Mouse (Mus musculus): ENCODE measurements around the gene Whamm. TPM values are rescaled to one million over a fixed set of nuclear protein-coding genes. Genes with fewer than 3 reads are reported as not detected.

The Whamm gene
- total RNA-seq, 2 experiments from 2014 or later = 14.1 to 16.9 TPM

- no peak for ATAC-seq (ENCODE audit: poor library complexity, severe bottlenecking)
Measured at GRCm38 (mm10) chr7:81593387-81593786, 22.3 kb downstream of the Whamm start.

- ATAC-seq (ENCODE audit: poor library complexity, severe bottlenecking) = no peak
Measured at GRCm38 (mm10) chr7:81595056-81595455, 24.0 kb downstream of the Whamm start.

- no peak for ATAC-seq (ENCODE audit: poor library complexity, severe bottlenecking)
Measured at GRCm38 (mm10) chr7:81596086-81596485, 25.0 kb downstream of the Whamm start.

GRCm38 (mm10) chr7:81597660-81598059, 26.6 kb downstream of the Whamm start:
- no peak for ATAC-seq (ENCODE audit: poor library complexity, severe bottlenecking)

- no peak for ATAC-seq (ENCODE audit: poor library complexity, severe bottlenecking)
Measured at GRCm38 (mm10) chr7:81599379-81600280, 28.6 kb downstream of the Whamm start.

GRCm38 (mm10) chr7:81604991-81605390, 33.9 kb downstream of the Whamm start:
- no peak for ATAC-seq (ENCODE audit: poor library complexity, severe bottlenecking)

- no peak for ATAC-seq (ENCODE audit: poor library complexity, severe bottlenecking)
Measured at GRCm38 (mm10) chr7:81605489-81605888, 34.4 kb downstream of the Whamm start.

- no peak for ATAC-seq (ENCODE audit: poor library complexity, severe bottlenecking)
Measured at GRCm38 (mm10) chr7:81606452-81606851, 35.4 kb downstream of the Whamm start.

GRCm38 (mm10) chr7:81610125-81610524, 39.1 kb downstream of the Whamm start:
- ATAC-seq (ENCODE audit: poor library complexity, severe bottlenecking) = no peak

GRCm38 (mm10) chr7:81612856-81613635, 42.0 kb downstream of the Whamm start:
- ATAC-seq (ENCODE audit: poor library complexity, severe bottlenecking) = no peak

GRCm38 (mm10) chr7:81615031-81615430, 44.0 kb downstream of the Whamm start:
- no peak for ATAC-seq (ENCODE audit: poor library complexity, severe bottlenecking)

GRCm38 (mm10) chr7:81622793-81623192, 51.7 kb downstream of the Whamm start:
- ATAC-seq (ENCODE audit: poor library complexity, severe bottlenecking) = no peak

- ATAC-seq (ENCODE audit: poor library complexity, severe bottlenecking) = no peak
Measured at GRCm38 (mm10) chr7:81623767-81624166, 52.7 kb downstream of the Whamm start.

- 0 out of 2 replicates have a peak, but pooled peaks have one; percentile 43 for ATAC-seq (ENCODE audit: poor library complexity, severe bottlenecking)
Measured at GRCm38 (mm10) chr7:81626460-81626859, 55.4 kb downstream of the Whamm start.

GRCm38 (mm10) chr7:81631261-81631660, 60.2 kb downstream of the Whamm start:
- ATAC-seq (ENCODE audit: poor library complexity, severe bottlenecking) = no peak

- no peak for ATAC-seq (ENCODE audit: poor library complexity, severe bottlenecking)
Measured at GRCm38 (mm10) chr7:81632586-81632985, 61.5 kb downstream of the Whamm start.

- ATAC-seq (ENCODE audit: poor library complexity, severe bottlenecking) = no peak
Measured at GRCm38 (mm10) chr7:81641101-81641500, 70.0 kb downstream of the Whamm start.

- no peak for ATAC-seq (ENCODE audit: poor library complexity, severe bottlenecking)
Measured at GRCm38 (mm10) chr7:81644551-81645235, 73.6 kb downstream of the Whamm start.

Measured in megakaryocyte, adult 5-6 weeks (primary cell).